Mouse (Mus musculus) embryonic fibroblast, embryonic 13.5 days (primary cell): ENCODE measurements around the gene Thada.

Experiments
- CTCF ChIP-seq: IDR thresholded peaks from 2 replicates; pipeline ENCODE4 v1.5.1; 2011; ENCODE audit warnings: mild to moderate bottlenecking, control low read depth, low read length, moderate library complexity, borderline replicate concordance; ENCODE audit not compliant: insufficient read depth
- POLR2A ChIP-seq: IDR thresholded peaks from 2 replicates; pipeline ENCODE4 v1.6.1; 2011; ENCODE audit warnings: low read depth, mild to moderate bottlenecking, control low read depth, low read length, moderate library complexity

DNA sequence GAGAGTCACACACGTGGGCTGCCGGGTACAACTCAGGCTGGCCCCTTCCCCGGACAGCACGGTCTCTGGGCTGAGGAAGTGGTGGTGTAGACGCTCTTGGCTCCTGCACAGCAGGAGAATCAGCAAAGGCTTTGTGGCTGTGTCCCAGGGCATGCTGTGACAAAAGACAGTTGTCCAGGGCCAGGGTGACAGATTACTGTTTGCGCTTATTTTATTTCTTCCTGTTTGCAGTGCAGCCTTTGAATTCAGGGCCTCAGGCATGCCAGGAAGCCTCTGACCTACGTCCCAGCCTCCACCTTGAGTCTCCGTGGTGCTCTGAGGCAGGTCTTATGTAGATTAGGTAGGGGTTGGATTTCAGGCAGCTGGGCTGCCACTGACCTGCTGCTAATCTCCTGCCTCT lies 288.5 kb downstream of the Thada start:
- TF ChIP-seq POLR2A (no peak), CTCF (no peak)
